Mouse (Mus musculus): Measurements from ENCODE around the gene Zfp111. TPM values are rescaled to one million over a fixed set of nuclear protein-coding genes. Genes with fewer than 3 reads are reported as not detected.

The Zfp111 gene
- polyA plus RNA-seq, 1 experiment = 1.2 TPM

DNA sequence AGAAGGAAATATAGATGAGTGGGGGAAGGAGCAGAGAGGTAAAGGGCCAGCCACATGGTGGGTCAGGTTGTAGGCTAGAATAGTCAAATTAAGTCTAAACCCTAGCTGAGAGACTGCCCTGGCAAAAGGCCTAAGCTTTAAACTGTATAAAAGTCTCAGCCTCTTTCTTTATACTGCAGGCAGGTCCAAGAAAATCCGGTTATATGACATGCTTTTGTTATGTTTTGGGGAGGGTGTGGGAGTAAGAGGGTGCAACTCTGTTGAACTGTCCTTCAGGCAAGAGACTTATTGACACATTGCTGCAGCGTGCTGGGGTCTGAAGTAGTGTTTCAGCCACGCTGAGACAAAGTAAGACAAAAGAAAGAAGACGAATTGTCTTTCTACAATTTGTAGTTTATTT lies 39.1 kb downstream of the Zfp111 start:
- no peak for DNase-seq (ENCODE audit: low read depth, low spot score)
- WGBS = 42% methylated on average over 4 of the region's 4 CpGs

GRCm38 (mm10) chr7:24153272-24153671 lies 58.0 kb downstream of the Zfp111 start:
- WGBS = 3% methylated on average over 1 of the region's 1 CpGs
- DNase-seq (ENCODE audit: low read depth, low spot score) = peak; percentile 7

Other genes starting within 250 kb of the Zfp111 start
- gene Vmn1r181, start 236.8 kb downstream of the Zfp111 start, polyA plus RNA-seq (2012; rRNA removed) = not detected in 2 replicates
- not detected in 2 replicates for gene V1rd19, start 209.8 kb downstream of the Zfp111 start, polyA plus RNA-seq (2012; rRNA removed)
- gene Vmn1r183, start 158.2 kb downstream of the Zfp111 start, polyA plus RNA-seq (2012; rRNA removed) = not detected in 2 replicates
- 8.6 and 11.6 TPM in 2 replicates for gene Zfp180, start 129.5 kb downstream of the Zfp111 start, polyA plus RNA-seq (2012; rRNA removed)
- gene Zfp112, start 99.1 kb downstream of the Zfp111 start, polyA plus RNA-seq (2012; rRNA removed) = 0.82 and 1.5 TPM in 2 replicates
- gene Zfp235, start 77.3 kb downstream of the Zfp111 start, polyA plus RNA-seq (2012; rRNA removed) = 4.1 and 6.3 TPM in 2 replicates
- gene Zfp114, start 36.4 kb downstream of the Zfp111 start, polyA plus RNA-seq (2012; rRNA removed) = 0.33 TPM in 1 of 2 replicates, not detected in the other
- 0.78 and 1.2 TPM in 2 replicates for gene Zfp109, start 26.1 kb upstream of the Zfp111 start, polyA plus RNA-seq (2012; rRNA removed)
- 0.27 and 0.71 TPM in 2 replicates for gene Zfp108, start 43.4 kb upstream of the Zfp111 start, polyA plus RNA-seq (2012; rRNA removed)
- gene Zfp93, start 59.0 kb upstream of the Zfp111 start, polyA plus RNA-seq (2012; rRNA removed) = 1.0 and 1.3 TPM in 2 replicates
- gene Zfp61, start 89.8 kb upstream of the Zfp111 start, polyA plus RNA-seq (2012; rRNA removed) = 3.8 and 4.1 TPM in 2 replicates
- gene Zfp94, start 105.2 kb upstream of the Zfp111 start, polyA plus RNA-seq (2012; rRNA removed) = 2.1 and 3.1 TPM in 2 replicates
- 0.16 TPM in 1 of 2 replicates, not detected in the other for gene Tescl, start 122.5 kb upstream of the Zfp111 start, polyA plus RNA-seq (2012; rRNA removed)
- 0.04 TPM in 1 of 2 replicates, not detected in the other for gene Lypd5, start 137.8 kb upstream of the Zfp111 start, polyA plus RNA-seq (2012; rRNA removed)
- 76.3 and 90.9 TPM in 2 replicates for gene Kcnn4, start 158.8 kb upstream of the Zfp111 start, polyA plus RNA-seq (2012; rRNA removed)
- gene Smg9, start 188.2 kb upstream of the Zfp111 start, polyA plus RNA-seq (2012; rRNA removed) = 40.0 and 42.2 TPM in 2 replicates
- gene Irgc1, start 240.9 kb upstream of the Zfp111 start, polyA plus RNA-seq (2012; rRNA removed) = 0.84 TPM in 1 of 2 replicates, not detected in the other

Data from large intestine, adult 2 months (tissue).